8 mouse cellular contexts compared by ENCODE assay signal in genomic region chr1:59913195-59913868, GRCm38 (mm10). TPM values are rescaled to one million over a fixed set of nuclear protein-coding genes. Genes with fewer than 3 reads are reported as not detected.
A peak's percentile ranks its signal among the peaks of the same experiment; 100 is the strongest.
DNase-seq lines count a peak whose midpoint lies in the region; ATAC-seq and TF ChIP-seq lines count a peak whose summit lies in the region.

No protein-coding gene starts in this region.

- H3K9ac ChIP-seq in midbrain, embryonic 14.5 days (replicated peaks; ENCODE audit: low read length), result peak overlapping the region; percentile 99

- no peaks in the 10 kb centered on the region for H3K9me3 ChIP-seq in limb, embryonic 10.5 days (replicated peaks)
- no peaks in the 10 kb centered on the region for H3K9me3 ChIP-seq in midbrain, embryonic 14.5 days (ENCODE audit: control insufficient read depth, low read length)

- H3K4me1 ChIP-seq in limb, embryonic 10.5 days, result peaks cover 17% of the 10 kb centered on the region
- peaks cover 24% of the 10 kb centered on the region for H3K4me1 ChIP-seq in midbrain, embryonic 14.5 days (ENCODE audit: control insufficient read depth, insufficient read depth, low read length)

- no peaks in the 10 kb centered on the region for H3K27me3 ChIP-seq in limb, embryonic 10.5 days (ENCODE audit: low read depth, poor library complexity, severe bottlenecking)
- no peaks in the 10 kb centered on the region for H3K27me3 ChIP-seq in midbrain, embryonic 14.5 days (ENCODE audit: control insufficient read depth, insufficient read depth, low read length)

- peak; percentile 64 for DNase-seq in layer of hippocampus, adult 11-12 months (ENCODE audit: low spot score)
- no peak for DNase-seq in layer of hippocampus, adult 9-10 months (ENCODE audit: low spot score)
- DNase-seq in embryo, embryonic 10 days (ENCODE audit: low spot score), result peak; percentile 43
- DNase-seq in gastrocnemius, adult 2 months, result no peak
- peak; percentile 79 for DNase-seq in limb, embryonic 10.5 days (ENCODE audit: low spot score)
- peak; percentile 68 for DNase-seq in midbrain, embryonic 14.5 days
- peak; percentile 59 to 61 for DNase-seq in spleen, postnatal 10 days (ENCODE audit: low spot score in 2 of 2)

- WGBS in limb, embryonic 10.5 days, result under 1% methylated on average over 92 of the region's 98 CpGs
- WGBS in midbrain, embryonic 14.5 days, result under 1% methylated on average over 95 of the region's 98 CpGs

- intact Hi-C loops in gastrocnemius, adult 2 months (cut with DNase I), result no loop called here

- H3K4me3 ChIP-seq in gastrocnemius, adult 2 months, result peak overlapping the region; percentile 85
- peak overlapping the region; percentile 99 for H3K4me3 ChIP-seq in limb, embryonic 10.5 days
- H3K4me3 ChIP-seq in midbrain, embryonic 14.5 days (replicated peaks; ENCODE audit: low read depth, low read length), result peak overlapping the region; percentile 97

- no peaks in the 10 kb centered on the region; the same call in 1 of the 2 replicates for H3K36me3 ChIP-seq in limb, embryonic 10.5 days
- no peaks in the 10 kb centered on the region for H3K36me3 ChIP-seq in midbrain, embryonic 14.5 days (ENCODE audit: control insufficient read depth, insufficient read depth, low read length)

- TF ChIP-seq CTCF in gastrocnemius, adult 2 months (IDR thresholded peaks at IDR 0.05), result no peak

- H3K4me2 ChIP-seq in midbrain, embryonic 14.5 days (ENCODE audit: low read length), result peak overlapping the region; percentile 80

- peak overlapping the region; percentile 95 for H3K27ac ChIP-seq in gastrocnemius, adult 2 months
- H3K27ac ChIP-seq in limb, embryonic 10.5 days, result peak overlapping the region; percentile 99
- H3K27ac ChIP-seq in midbrain, embryonic 14.5 days (replicated peaks; ENCODE audit: low read depth, low read length), result peak overlapping the region; percentile 98

- ATAC-seq in inflammation-experienced regulatory T-cells, adult 6 months, result peak; percentile 4
- peak; percentile 69 for ATAC-seq in midbrain, embryonic 14.5 days (ENCODE audit: low FRiP score, low TSS enrichment)

RNA-seq across cellular contexts. Expression of gene Fam117b, which starts 0.5 kb away (rescaled TPM):
- total RNA-seq in gastrocnemius, adult 2 months (2021), result 1 to 10 TPM; 4.4 to 9.3 TPM
- 10 to 100 TPM; 14.7 to 26.3 (median 15.4) TPM for polyA plus RNA-seq in inflammation-experienced regulatory T-cells, adult 6 months (2017; shearing (Covaris generic))
- 9.7 and 12.3 TPM in 2 replicates for polyA plus RNA-seq in limb, embryonic 10.5 days (2016; fragmentation: Nextera tagmentation; extraction: Ambion mirVana)
- polyA plus RNA-seq in midbrain, embryonic 14.5 days (2014; fragmentation: Nextera tagmentation; extraction: Ambion mirVana), result 58.0 and 65.6 TPM in 2 replicates

Comparison
In these comparisons a context has a peak if more than half of its experiments do, and no peak if none do; other contexts are left out.
1. DNase-seq: peak in layer of hippocampus, adult 11-12 months (single experiment), embryo, embryonic 10 days (single experiment), limb, embryonic 10.5 days (single experiment), midbrain, embryonic 14.5 days (single experiment) and spleen, postnatal 10 days (2 of 2); none in layer of hippocampus, adult 9-10 months (single experiment) and gastrocnemius, adult 2 months (single experiment).
2. Peak in every context shown above with its lines, with median percentiles within 50 percentile points of each other: H3K27ac ChIP-seq and H3K4me3 ChIP-seq.